Mouse (Mus musculus) spleen, adult 12 weeks (tissue): Measurements from ENCODE around the gene Apba1.

Experiments used
- DNase-seq: peaks from one replicate; pipeline ENCODE4 v3.0.0; 2022; ENCODE audit warnings: low spot score

Gene Apba1

DNA sequence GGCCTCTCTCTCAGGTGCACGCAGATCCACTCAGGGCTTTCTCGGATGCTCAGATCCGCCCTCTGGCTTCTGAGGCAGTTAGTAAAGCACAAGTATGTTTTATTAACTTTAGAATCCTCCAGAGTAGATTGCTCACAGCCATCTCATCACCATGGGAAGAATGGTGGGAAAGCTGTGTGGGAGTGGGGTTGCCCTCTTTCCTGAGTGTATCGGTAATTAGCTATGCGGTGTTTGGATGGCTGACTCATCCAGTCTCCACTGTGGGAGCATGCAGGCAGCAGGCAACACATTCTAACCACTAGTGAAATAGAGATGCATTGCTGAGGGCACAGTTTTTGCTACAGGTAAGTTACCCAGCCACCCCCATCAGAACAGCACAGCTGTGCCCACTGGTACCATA lies 172.1 kb downstream of the Apba1 start:
- DNase-seq: no peak

DNA sequence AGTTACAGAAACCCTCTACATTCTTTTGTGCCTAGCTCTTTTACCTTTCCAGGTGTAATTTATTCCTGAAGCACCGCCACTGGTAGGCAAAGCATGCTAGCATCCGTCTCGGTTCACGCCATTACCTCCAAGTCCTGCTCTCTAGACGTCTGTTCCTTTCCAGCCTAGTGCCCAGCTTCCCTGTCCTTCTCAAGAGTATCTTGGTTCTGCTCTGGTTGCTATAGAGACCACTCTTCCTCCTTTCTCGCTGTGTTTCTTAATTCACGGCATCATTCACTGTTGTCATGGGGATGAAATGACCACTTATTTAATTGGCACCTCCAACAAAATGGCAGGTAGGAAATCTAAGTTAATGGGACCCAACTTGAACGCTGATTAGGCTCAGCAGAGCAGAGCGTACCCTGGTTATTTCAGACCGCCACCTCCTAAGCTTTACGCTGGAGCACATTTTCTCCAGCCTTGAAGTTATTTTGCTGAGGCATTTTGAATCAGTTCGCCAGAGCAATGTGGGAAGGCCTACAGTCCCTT lies 182.8 kb downstream of the Apba1 start:
- no peak for DNase-seq

DNA sequence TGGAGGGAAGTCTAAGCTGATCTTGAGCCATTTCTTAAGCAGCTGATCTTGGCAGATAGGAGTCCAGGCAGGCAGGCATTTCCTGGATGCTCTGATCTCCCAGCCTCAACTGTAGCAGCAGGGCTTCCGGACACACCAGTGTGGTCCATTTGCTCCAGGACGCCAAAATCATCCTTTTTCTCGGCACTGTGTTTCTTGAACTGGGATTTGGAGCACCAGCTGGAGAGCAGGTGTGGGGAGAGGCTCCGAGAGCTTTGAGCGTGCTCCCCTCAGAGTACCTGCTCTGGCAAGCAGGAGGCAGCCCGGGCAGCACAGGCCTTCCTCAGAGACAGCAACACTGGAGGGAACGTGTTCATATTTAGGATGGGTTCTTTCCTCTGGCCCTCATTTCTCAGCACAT lies 184.2 kb downstream of the Apba1 start:
- DNase-seq: no peak

DNA sequence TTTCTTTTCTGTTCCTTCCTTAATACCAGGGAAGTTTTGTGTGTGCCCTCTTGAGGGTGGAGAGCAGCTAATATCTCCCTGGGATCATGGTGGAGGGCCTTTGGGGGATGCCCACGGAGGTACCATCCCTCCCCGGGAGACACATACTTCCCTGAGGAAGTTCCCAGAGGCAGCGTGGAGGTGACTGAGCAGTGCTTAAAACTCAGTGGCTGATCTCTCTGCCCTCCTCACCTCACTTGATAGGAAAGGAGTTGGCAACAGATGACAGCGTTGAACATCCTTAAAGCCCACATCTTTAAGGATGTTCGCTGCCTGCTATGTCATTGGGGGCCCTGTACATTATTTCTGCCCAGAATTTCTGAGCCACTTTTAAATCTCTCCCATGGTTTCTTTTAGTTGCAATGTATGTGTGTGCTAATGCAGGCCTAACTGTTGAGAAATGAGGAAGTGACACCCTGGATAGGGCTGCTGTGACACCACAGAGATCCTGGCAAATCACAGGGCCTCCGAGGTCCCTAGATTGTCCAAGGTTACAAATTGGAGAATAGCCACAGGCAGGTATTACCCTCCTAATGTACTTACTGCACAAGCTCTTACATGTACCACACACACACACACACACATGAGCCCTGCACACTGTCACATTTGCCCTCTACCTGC lies 187.5 kb downstream of the Apba1 start:
- no peak for DNase-seq

DNA sequence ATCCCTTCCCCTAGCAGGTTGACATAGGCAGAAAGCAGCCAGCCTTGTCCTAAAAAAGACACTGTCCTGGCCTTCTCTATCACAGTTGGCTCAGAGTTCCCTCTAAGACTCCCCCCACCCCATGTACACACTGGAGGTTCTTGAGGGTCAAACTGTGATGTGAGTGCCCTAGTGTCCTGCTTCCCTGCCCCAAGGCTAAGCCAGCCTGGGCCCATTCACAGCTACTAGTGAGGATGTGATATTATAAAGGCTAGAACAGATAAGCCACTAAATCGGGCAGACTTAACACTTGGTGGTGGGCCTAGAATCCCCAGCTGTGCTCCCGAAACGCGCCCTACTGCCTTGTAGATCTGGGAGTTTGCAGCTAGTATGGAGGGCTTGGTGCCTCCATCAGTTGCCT lies 188.1 kb downstream of the Apba1 start:
- DNase-seq: no peak

DNA sequence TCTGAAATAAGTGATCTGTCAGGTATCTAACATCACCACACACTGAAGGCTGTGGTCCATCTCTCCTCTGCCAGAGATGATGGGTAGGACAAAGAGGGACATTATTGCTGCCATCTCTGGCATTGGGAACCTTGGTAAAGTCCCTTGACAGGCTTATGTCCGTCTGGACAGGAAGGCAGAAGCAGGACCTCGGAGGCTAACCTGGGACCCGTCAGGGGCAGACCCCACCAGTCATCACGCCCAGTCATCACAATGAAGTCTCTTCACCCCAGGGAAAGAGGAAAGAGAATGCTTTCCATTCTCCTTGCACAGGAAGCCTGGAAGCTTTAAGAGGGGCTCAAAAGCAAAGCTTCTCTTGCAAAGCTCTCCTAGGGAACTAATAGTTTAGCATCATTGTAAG lies 189.2 kb downstream of the Apba1 start:
- no peak for DNase-seq

DNA sequence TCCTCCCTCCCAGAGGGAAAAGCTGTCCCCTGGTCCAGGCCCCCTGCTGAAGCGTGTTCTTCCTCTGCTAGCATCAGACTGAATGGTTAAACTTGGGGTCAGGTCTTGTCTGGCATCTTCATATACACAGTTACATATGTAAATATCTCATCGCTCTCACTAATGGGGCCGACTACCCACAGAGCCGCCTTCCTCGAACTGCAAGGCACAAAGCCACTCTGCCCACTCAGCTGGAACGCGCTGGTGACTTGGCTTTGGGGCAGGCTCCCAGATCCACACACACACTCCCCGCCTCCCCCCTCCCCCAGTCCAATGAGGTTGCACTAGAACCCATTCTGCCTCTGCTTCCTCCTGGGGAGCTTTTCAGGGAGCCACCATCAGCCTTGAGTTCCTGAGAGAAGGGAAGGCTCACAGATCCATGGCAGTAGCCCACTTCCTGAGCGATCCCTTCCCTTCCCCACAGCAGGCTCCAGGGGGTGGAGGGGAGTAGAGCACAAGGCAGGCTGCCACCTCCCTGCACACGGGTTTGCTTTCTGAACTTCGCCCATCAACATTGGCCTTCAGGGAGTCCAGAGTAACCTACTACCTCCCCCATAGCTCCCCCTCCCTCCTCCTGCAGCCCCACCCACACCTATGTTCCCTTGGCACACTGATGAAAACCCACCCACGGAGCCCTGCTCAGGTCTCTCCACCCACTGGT lies 189.8 kb downstream of the Apba1 start:
- no peak for DNase-seq

DNA sequence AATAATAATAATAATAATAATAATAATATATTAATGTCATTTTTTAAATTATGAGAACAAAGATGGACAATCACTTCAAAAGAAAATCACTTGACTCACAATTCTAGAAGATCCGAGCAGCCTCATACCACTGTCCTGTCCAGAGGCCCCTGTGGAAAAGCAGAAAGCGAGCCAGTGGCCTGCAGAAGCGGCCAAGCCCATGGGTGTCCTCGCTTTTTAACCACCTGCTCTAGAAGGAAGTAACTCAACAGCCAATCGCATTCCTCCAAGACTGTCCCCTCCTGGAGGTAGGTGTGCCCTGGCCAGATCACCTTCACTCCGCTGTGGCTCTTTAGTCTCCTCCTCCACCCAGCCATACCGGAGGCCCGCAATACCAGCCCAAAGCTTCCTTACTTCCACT lies 196.8 kb downstream of the Apba1 start:
- DNase-seq: no peak

DNA sequence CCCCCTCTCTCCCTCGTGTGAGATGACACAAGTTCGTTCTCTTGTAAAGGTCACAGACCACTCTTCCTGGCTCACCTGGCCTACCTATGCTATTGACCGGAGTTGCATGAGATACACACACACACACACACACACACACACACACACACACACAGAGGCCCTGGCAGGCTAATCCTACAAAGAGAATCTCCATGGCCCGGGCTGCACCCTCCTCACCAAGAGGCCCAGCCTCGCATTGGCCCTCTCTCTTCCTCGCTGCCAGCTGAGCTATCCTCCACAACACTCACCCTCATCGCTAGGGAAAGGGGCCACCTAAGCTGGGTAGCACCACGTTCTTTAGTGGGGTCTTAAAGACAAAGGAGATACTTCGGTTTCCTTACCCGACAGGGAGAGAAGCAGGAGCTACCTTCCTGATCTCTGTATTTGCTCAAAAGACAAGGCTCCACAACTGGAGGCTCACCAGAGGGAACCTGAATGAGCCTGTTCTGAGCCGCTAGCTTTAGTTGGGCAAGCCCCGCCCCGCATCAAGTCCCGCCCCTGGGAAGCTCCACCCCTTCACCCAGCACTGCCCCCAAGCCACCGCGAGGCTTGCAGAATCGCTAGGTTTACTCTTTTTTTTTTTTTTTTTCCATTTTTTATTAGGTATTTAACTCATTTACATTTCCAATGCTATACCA lies 197.8 kb downstream of the Apba1 start:
- no peak for DNase-seq

DNA sequence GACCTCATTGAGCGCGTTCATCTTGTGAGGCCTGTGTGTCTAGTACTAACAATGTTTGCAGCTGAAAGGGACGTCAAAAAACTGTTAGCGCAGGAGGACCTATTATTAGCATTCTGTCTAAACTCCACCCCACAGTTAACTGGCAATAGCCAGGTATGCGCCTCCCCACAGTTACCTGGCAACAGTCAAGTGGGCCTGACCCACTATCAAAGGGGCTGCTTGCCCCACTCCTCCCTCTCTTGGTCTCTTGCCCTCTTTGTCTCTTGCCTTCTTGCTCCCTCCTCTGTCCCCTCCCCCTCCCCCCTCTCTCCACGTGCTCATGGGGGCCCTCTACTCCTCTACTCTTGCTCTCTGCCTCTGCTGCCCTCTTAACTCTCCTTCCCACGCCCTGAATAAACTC lies 198.9 kb downstream of the Apba1 start:
- no peak for DNase-seq

DNA sequence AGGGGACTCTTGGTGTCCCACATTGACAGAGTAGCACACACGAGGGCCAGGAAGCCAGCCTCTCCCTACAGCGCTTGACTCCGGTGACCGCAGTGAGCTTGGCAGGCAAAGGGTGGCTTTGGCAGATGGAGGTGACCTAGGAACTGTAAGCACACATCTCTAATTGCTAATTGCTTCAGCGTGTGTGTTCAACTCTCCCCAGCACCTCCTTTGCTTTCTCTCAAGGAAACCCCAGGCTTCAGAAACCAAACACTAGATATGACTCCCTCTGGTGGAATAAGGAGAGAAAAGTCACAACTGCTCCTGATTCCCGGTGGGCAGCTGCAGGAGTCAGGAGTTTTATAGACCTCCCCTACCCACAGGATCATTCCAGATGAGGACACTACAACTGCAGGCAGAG lies 200.2 kb downstream of the Apba1 start:
- DNase-seq: no peak

DNA sequence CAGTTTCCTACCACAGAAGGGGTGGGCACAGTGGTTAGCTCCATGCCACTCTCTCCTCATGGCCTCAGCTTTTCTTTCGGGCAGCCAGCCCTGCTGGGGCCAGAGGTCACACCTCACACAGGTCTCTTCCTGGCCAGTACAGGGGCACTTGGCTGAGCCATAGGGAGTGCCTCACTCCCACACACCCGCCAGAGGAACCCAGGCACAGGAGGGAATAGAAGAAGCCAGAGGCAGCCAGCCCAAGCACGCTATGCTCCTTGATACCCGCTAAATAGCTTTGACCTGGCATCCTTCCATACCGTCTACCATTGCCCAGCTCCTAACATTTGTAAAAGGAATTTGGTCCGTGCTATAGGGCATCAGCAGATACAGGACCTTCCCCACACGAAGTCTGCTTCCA lies 201.2 kb downstream of the Apba1 start:
- DNase-seq: no peak

DNA sequence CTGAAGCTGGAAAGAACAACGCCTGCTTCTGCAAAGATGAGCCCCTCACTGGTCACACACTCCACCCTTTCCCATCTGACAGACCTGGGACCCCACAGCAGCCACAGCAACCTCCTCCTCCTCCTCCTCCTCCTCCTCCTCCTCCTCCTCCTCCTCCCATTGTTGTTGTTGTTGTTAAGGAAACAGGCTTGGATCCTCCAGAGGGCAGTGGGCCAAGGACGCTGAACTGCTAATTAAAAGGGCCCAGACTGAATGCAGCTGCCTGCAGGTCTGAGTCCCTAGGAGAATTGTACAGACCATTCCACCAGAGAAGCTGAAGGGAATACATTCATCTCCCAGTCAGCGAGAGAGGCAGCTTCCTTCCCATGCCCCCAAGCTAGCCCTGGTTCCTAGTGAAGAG lies 201.6 kb downstream of the Apba1 start:
- DNase-seq: no peak

DNA sequence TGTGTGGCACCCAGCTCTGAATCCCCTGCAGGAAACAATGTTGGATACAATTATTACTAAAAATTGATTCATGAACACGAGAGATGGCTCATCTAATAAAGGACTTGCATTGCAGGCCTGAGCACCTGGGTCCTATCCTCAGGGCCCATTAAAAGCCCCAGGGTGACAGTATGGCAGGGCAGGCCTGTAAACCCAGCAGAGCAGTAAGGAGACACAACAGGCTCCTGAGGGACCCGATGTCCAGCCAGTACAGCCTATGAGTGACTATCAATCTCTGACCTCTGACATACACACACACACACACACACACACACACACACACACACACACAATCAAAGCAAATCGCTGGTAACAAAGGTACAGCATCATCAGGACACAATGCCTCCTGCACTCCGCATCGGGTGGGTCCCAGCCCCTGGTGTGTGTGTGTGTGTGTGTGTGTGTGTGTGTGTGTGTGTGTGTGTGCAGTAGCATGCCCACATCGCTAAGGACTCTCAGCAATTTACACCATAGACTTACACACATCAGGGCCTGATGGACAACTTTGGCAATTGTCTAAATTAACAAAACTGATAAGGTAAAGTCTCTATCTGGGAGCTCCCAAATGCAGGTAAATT lies 202.3 kb downstream of the Apba1 start:
- DNase-seq: no peak

DNA sequence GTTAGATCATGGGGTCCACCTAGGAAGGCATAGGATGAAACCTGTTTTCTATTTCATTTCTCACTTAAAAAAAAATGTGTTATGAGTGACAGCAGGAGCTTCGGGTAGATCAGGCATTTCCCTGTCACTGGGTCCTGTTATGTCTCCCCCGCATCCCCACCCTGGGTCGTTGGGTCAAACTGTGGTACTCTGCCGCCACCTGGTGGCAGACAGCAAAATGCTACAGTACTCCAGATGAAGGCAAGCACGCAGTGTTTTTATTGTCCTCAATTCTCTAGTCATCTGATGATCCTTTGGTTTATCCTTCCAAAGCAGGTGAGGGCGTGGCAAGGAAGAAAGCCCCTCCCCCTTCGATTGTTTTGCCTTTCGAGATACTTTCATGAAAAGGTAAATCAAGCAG lies 202.8 kb downstream of the Apba1 start:
- no peak for DNase-seq

DNA sequence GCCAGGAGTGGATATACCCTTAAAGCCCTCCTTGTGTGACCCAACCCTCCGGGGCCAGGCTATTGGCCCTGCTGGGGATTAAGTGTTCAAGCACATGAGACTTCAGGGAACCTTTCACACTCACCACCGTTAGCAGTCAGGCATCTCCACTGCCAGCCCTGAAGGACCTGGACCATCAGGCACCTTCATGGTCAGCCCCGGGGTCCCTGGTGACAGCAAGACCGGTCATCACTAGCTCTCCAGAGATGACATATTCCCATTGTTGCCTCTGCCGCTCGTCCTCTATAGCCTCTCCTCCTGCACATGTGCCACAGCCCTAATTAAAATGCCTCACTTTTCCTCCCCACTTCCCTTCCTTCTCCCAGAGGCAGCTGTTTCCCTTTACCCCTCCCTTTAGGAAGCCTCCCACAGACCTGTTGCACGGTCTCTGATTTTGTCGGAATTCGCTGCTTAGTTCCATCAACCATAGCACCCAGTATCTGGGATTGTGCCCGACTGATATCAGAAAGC lies 205.8 kb downstream of the Apba1 start:
- no peak for DNase-seq

DNA sequence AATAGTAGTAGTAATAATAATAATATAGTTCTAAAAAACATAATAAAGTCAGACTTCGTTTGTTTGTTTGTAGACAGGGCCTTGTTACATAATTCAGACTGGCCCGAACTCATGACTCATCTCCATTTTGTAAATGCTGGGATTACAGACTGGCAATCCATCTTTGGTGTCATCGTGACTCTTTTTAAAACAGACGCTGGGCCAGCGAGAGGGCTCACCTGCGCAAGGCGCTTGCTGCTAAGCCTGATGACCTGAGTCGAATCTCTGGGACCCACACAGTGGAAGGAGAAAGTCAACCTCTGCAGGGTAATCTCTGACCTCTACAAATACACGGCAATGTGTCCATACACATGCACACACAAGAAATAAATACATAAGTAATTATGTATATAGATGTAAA lies 207.7 kb downstream of the Apba1 start:
- no peak for DNase-seq

DNA sequence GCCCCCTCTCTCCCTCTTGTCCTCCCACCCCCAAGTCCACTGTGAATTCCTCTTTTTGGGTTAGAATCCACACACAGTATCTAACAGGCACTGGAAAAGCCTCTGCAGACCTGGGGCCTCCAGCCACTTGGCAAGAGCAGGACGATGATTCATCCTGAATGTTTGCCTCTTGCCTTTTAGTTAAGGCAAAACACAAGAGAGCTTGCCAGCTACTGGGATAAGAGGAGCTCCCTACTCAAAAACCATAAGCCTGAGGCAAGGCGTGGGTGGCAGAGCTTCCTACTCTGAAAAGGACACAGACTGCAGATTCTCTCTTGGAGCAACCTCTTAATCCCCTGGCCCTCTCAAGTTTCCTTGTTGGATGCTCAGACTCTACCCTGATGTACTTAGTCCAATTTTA lies 208.5 kb downstream of the Apba1 start:
- no peak for DNase-seq

DNA sequence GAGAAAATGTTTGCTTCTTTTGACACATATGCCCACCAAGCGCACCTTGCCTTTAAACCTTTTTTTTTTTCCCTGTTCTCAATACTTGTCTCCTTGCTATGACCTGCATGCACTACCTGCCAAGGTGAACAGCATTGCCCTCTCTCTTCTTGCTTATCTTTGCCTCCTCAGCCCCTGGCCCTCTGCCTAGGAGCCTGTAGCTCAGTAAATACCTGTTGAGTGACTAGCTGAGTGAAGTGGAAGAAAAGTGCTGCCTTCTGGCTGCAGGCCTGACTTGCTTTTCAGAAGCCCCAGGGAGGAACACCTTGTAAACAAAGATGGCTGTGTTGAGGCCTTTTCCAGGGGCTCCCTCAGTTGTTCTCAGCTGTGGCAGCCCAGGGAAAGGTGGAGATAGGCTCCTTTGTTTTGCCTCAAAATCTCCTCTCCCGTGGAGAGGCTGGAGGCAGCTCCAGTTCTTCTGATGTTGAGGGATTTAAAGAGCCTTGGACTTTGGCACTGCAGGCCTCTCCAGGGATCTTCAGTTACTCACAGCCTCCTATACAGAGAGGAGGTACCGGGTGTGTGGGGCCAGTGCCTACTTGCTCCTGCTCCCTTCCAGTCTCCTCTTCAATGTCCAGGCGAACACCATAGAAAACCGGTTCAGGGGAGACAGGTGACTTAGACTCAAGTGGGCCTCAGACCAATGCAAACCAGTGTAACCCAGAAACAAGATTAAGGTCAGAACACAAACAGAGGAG lies 209.6 kb downstream of the Apba1 start:
- no peak for DNase-seq

DNA sequence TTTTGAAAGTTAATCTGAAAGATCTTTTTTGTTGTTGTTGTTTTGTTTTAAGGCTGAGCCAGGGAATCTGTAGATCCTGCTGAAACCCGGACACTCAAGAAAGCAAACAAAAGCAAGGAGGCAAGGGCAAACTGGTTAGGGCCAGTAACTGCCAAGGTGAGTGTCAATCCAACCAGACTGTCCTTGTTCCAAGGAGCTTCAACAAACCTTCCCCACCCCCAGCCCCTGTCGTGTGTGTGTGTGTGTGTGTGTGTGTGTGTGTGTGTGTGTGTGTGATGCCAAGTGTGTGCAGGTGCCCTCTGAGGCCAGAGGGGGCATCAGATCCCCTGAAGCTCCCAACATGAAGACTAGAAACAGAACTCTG lies 210.2 kb downstream of the Apba1 start:
- DNase-seq: no peak

DNA sequence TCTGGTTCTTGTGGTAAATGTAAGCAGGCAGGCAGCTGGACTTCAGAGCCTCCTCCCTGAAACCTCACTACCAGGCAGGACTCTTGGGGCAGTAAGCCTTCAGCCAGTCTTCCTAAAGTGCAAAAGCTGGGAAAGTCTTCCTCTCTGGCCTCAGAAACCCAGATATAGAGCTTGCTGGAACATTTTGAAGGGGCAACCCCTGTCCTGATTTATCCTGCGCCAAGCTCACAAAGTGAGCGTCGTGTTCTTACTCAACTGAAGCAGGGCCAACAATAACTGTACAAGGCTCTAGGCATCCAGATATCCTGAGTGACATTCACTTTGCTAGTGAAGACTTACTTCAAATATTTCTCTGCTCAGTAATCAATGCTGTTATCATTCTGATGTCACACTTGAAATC lies 211.7 kb downstream of the Apba1 start:
- no peak for DNase-seq

DNA sequence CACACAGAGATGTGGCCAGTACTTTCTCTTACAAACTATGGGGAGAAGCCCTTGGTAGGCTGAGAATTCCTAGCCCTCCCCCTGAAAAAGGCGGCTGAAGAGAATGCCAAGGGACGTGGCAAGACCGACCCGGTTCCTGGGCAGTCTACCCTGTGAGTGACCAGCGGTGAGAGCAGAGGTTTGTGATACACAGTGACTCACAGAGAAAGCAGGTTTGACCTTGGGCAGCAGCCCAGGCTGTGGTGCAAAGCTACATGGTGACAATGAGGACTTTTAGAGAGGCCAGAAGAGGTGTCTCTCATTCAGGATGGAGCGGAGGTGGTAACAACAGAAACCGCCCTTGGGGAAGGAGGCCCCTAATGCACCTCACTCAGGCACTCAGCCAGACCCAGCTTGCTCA lies 212.7 kb downstream of the Apba1 start:
- DNase-seq: no peak
